Mouse (Mus musculus) heart, embryonic 10.5 days (tissue): ENCODE measurements around the gene Vmn2r59. TPM values are rescaled to one million over a fixed set of nuclear protein-coding genes. Genes with fewer than 3 reads are reported as not detected.
"Not testable (repeated sequence)": the region's sequence is repeated elsewhere in the genome, so short reads cannot be mapped to it uniquely, and the experiment has no call there.

ENCODE experiments used
- DNase-seq: peaks from one replicate; pipeline ENCODE4 v3.0.0-alpha.2; 2017; ENCODE audit warnings: low spot score
- H3K27ac ChIP-seq: fragments of 300-500 bp; sonication (generic); 2 replicates; pipeline ENCODE4 v1.5.1; 2016; ENCODE audit warnings: mild to moderate bottlenecking
- H3K27me3 ChIP-seq: fragments of 300-500 bp; sonication (generic); 2 replicates; pipeline ENCODE4 v1.6.1; 2016; ENCODE audit warnings: mild to moderate bottlenecking; ENCODE audit not compliant: poor library complexity, insufficient read depth, severe bottlenecking
- H3K36me3 ChIP-seq: fragments of 300-500 bp; sonication (generic); 2 replicates; pipeline ENCODE4 v1.6.1; 2016; ENCODE audit warnings: mild to moderate bottlenecking, moderate library complexity
- H3K4me1 ChIP-seq: fragments of 300-500 bp; sonication (generic); 2 replicates; pipeline ENCODE4 v1.6.1; 2016; ENCODE audit warnings: mild to moderate bottlenecking
- H3K4me3 ChIP-seq: fragments of 300-500 bp; sonication (generic); 2 replicates; pipeline ENCODE4 v1.5.1; 2016; ENCODE audit warnings: mild to moderate bottlenecking, moderate library complexity
- H3K9me3 ChIP-seq: fragments of 300-500 bp; sonication (generic); 2 replicates; pipeline ENCODE4 v1.6.1; 2016; ENCODE audit warnings: mild to moderate bottlenecking, moderate library complexity
- WGBS: fragments of 180-500 bp; shearing (Covaris S2); methylation state at CpG from one replicate; pipeline ENCODE4 v1.1.7; 2016; 5-methylcytosine and 5-hydroxymethylcytosine counted together
- polyA plus RNA-seq: library from polyadenylated mRNA; unstranded; fragments of >200 nt; fragmentation: Nextera tagmentation; extraction: Ambion mirVana; gene quantifications from 2 replicates; pipeline ENCODE4 v1.2.1, GENCODE M21; 2016

Vmn2r59 gene
- not detected in 2 replicates for polyA plus RNA-seq

DNA sequence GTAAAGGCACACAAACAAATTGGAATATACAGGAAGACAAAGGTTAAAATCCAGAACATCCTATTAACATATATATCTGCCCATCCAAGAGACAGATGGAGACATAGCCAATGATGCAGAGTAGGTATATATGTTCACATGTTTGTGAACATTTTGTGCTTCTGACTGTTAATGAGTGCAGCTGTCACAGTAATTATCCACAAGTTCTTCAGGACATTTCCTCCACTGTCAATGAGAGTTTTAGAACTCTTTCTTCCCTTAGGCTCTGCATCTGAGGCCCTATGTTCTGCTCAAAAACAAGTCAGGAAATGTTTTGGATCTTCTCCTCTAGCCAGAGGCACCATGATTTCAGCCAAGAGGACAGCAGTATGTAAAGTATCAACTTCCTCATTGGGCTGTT, at the start of gene Vmn2r59:
Gene Vmn2r59, minus strand, starts transcription at position 101 of the 400 bp plus-strand sequence.
- H3K4me3 ChIP-seq: no peak within 1 kb of the TSS
- H3K4me1 ChIP-seq: no peaks in the 10 kb centered on the region

GRCm38 (mm10) chr7:42107470-42107869, 48.6 kb upstream of the Vmn2r59 start, which contains the start of gene Vmn2r60:
TSS of gene Vmn2r60 (plus strand) at chr7:42107770.
- 82% methylated on average over 2 of the region's 2 CpGs for WGBS
- H3K4me1 ChIP-seq: no peaks in the 10 kb centered on the region
- no peaks in the 10 kb centered on the region for H3K36me3 ChIP-seq
- H3K4me3 ChIP-seq: no peak within 1 kb of the TSS
- no peak within 1 kb of the TSS for H3K27ac ChIP-seq
- DNase-seq: no peak
- no peaks in the 10 kb centered on the region for H3K27me3 ChIP-seq
- peaks cover 5% of the 10 kb centered on the region; the same call in 1 of the 2 replicates for H3K9me3 ChIP-seq

More for the DNA sequence above, at the start of gene Vmn2r59:
- H3K27ac ChIP-seq: no peak within 1 kb of the TSS
- H3K27me3 ChIP-seq: no peaks in the 10 kb centered on the region
- DNase-seq: no peak
- H3K36me3 ChIP-seq: no peaks in the 10 kb centered on the region
- H3K9me3 ChIP-seq: 0 out of 2 replicates have a peak, but pooled peaks cover 5% of the 10 kb centered on the region

- H3K27me3 ChIP-seq, H3K36me3 ChIP-seq, DNase-seq, H3K9me3 ChIP-seq, H3K4me1 ChIP-seq, H3K4me3 ChIP-seq, H3K27ac ChIP-seq: not testable (repeated sequence)
- whole genome bisulfite sequencing: 83% methylated on average over 14 of the region's 14 CpGs
Observed at GRCm38 (mm10) chr7:42107061-42107460, 48.2 kb upstream of the Vmn2r59 start.

Other genes starting within 250 kb of the Vmn2r59 start
- gene Vmn2r58, start 186.3 kb downstream of the Vmn2r59 start, polyA plus RNA-seq: not detected in 2 replicates
- 0.01 TPM in 1 of 2 replicates, not detected in the other for gene Vmn2r60, start 48.7 kb upstream of the Vmn2r59 start, polyA plus RNA-seq
- not detected in 2 replicates for gene Vmn2r61, start 201.0 kb upstream of the Vmn2r59 start, polyA plus RNA-seq